Mouse (Mus musculus): ENCODE results near the gene Strap.
"Not testable (repeated sequence)": the region's sequence is repeated elsewhere in the genome, so short reads cannot be mapped to it uniquely, and the experiment has no call there.

Gene Strap

GRCm38 (mm10) chr6:137734846-137735609 is at the start of gene Strap:
TSS of gene Strap (plus strand) at chr6:137735078.
- DNase-seq: peak; percentile 95

GRCm38 (mm10) chr6:137687667-137688066 is 47.2 kb upstream of the Strap start:
- no peak for DNase-seq

- DNase-seq: no peak
These were observed 46.8 kb upstream of the Strap start for GRCm38 (mm10) chr6:137688079-137688478.

- no peak for DNase-seq
These were observed 46.3 kb upstream of the Strap start for GRCm38 (mm10) chr6:137688506-137689105.

- DNase-seq: no peak
These were observed 44.2 kb upstream of the Strap start for GRCm38 (mm10) chr6:137690550-137691119.

GRCm38 (mm10) chr6:137694310-137694709 is 40.6 kb upstream of the Strap start:
- DNase-seq: no peak

- no peak for DNase-seq
These were observed 39.8 kb upstream of the Strap start for GRCm38 (mm10) chr6:137695046-137695445.

GRCm38 (mm10) chr6:137696445-137697204 is 38.3 kb upstream of the Strap start:
- DNase-seq: no peak

GRCm38 (mm10) chr6:137699434-137699833 is 35.4 kb upstream of the Strap start:
- no peak for DNase-seq

GRCm38 (mm10) chr6:137702186-137702585 is 32.7 kb upstream of the Strap start:
- no peak for DNase-seq

- DNase-seq: no peak
These were observed 32.0 kb upstream of the Strap start for GRCm38 (mm10) chr6:137702918-137703317.

- DNase-seq: no peak
These were observed 31.4 kb upstream of the Strap start for GRCm38 (mm10) chr6:137703431-137703830.

GRCm38 (mm10) chr6:137704300-137704939 is 30.5 kb upstream of the Strap start:
- DNase-seq: no peak

- no peak for DNase-seq
These were observed 28.7 kb upstream of the Strap start for GRCm38 (mm10) chr6:137706209-137706608.

- not testable (repeated sequence) for DNase-seq
These were observed 26.0 kb upstream of the Strap start for GRCm38 (mm10) chr6:137708726-137709405.

GRCm38 (mm10) chr6:137710179-137711037 is 24.5 kb upstream of the Strap start:
- no peak for DNase-seq

- no peak for DNase-seq
These were observed 22.1 kb upstream of the Strap start for GRCm38 (mm10) chr6:137712654-137713309.

GRCm38 (mm10) chr6:137713310-137713664 is 21.6 kb upstream of the Strap start:
- no peak for DNase-seq

GRCm38 (mm10) chr6:137716802-137717201 is 18.1 kb upstream of the Strap start:
- DNase-seq: no peak

GRCm38 (mm10) chr6:137722220-137722931 is 12.5 kb upstream of the Strap start:
- no peak for DNase-seq
